Mouse (Mus musculus) liver, embryonic 15.5 days (tissue): ENCODE results near the gene Lmtk3. TPM values are rescaled to one million over a fixed set of nuclear protein-coding genes. Genes with fewer than 3 reads are reported as not detected.

Experiments
- ATAC-seq: fragments of 200-750 bp; cut with Nextera tagmentation; 2 replicates; pipeline ENCODE4 v1.8.0; 2017; ENCODE audit warnings: moderate number of reproducible peaks, mild to moderate bottlenecking, moderate library complexity; ENCODE audit not compliant: insufficient read depth
- H3K27ac ChIP-seq: fragments of 300-500 bp; sonication (generic); replicated peaks from 2 replicates; pipeline ENCODE4 v1.5.1; 2015; ENCODE audit warnings: mild to moderate bottlenecking, inconsistent platforms
- H3K27me3 ChIP-seq: fragments of 300-500 bp; sonication (generic); 2 replicates; pipeline ENCODE4 v1.6.1; 2015; ENCODE audit warnings: mild to moderate bottlenecking, inconsistent platforms
- H3K36me3 ChIP-seq: fragments of 300-500 bp; sonication (generic); replicated peaks from 2 replicates; pipeline ENCODE4 v1.6.1; 2015; ENCODE audit warnings: moderate library complexity, mild to moderate bottlenecking, inconsistent platforms
- H3K4me1 ChIP-seq: fragments of 300-500 bp; sonication (generic); replicated peaks from 2 replicates; pipeline ENCODE4 v1.6.1; 2015; ENCODE audit warnings: inconsistent platforms
- H3K4me2 ChIP-seq: fragments of 300-500 bp; sonication (generic); 2 replicates; pipeline ENCODE4 v1.6.1; 2015; ENCODE audit warnings: moderate library complexity, mild to moderate bottlenecking, inconsistent platforms
- H3K4me3 ChIP-seq: fragments of 300-500 bp; sonication (generic); replicated peaks from 2 replicates; pipeline ENCODE4 v1.5.1; 2015; ENCODE audit warnings: mild to moderate bottlenecking, inconsistent platforms
- H3K9ac ChIP-seq: fragments of 300-500 bp; sonication (generic); 2 replicates; pipeline ENCODE4 v1.6.1; 2015; ENCODE audit warnings: moderate library complexity, mild to moderate bottlenecking, inconsistent platforms
- H3K9me3 ChIP-seq: fragments of 300-500 bp; sonication (generic); replicated peaks from 2 replicates; pipeline ENCODE4 v1.6.1; 2016; ENCODE audit warnings: inconsistent platforms
- WGBS: fragments of 180-500 bp; shearing (Covaris S2); methylation state at CpG from one replicate; pipeline ENCODE4 v1.1.7; 2015; ENCODE audit warnings: mixed read lengths; ENCODE audit not compliant: insufficient replicate concordance; 5-methylcytosine and 5-hydroxymethylcytosine counted together
- polyA plus RNA-seq: library from polyadenylated mRNA; unstranded; fragments of >200 nt; fragmentation: Nextera tagmentation; extraction: Ambion mirVana; gene quantifications from 2 replicates; pipeline ENCODE4 v1.2.1, GENCODE M21; 2015

Gene Lmtk3
- polyA plus RNA-seq, 1 experiment from 2014 or later, result not detected

DNA sequence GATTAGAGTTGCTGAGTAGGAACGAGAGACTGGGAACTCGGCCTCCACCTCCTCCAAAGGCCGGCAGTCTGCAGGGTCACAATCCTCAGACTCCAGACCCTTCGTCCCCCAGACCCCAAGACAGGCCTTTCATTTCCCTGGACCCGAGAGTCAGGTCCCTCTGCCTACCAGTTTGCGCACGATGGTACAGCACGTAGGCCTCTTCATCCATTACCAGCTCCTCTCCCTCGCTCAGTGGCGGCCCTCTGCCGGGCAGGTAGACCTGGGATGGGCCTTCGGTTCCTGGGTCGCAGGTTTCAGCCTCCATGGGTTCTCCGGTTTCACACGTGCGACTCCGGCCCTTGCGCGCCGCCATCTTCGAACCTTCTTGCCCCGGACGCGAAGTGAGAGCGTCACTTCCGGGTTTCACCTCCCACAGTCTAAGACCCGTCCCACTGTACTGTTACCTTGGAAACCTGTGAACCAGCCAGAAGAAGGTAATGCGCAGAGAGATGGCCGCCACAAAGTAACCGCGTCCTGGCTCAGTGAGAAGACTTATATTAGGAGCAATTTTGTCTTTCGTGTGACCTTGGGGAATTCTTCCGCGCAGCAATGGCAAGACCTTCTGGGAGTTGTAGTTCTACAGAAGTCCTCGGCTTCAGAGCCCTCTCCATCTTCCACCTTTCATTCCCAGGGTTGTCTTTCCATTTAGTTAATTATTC is 47.0 kb downstream of the Lmtk3 start, which contains the start of gene Grwd1:
Grwd1 (minus strand) TSS at position 518 of the 701 bp plus-strand sequence.
- Histone ChIP-seq H3K36me3 (peaks cover 31% of the 10 kb centered on the region), H3K4me1 (peaks cover 39% of the 10 kb centered on the region), H3K9me3 (no peaks in the 10 kb centered on the region), H3K27ac (no peak within 1 kb of the TSS), H3K9ac (peak within 1 kb of the TSS; percentile 58), H3K4me2 (peak within 1 kb of the TSS; percentile 83), H3K27me3 (peaks cover 49% of the 10 kb centered on the region), H3K4me3 (peak within 1 kb of the TSS; percentile 79)
- WGBS, result under 1% methylated on average over 35 of the region's 35 CpGs
- ATAC-seq, result peak; percentile 72

DNA sequence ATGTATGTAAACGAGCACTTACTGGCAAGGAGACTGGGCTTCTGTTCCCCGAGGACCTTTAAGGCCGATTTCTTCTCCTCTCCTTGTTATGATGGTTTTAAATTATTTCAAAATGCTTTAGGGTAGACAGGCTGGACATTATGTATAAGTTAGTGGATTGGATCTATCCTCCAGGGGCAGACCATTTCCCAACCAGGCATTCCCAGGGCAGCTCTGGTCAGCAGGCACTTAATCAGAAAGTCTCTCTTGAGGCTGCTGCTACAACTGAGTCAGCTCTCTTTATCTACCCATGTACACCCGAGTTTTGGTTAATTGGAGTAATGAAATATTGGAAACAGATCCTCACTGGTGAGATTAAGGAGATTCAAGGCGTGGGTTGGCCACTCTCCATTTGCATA is 47.6 kb downstream of the Lmtk3 start:
- H3K9ac ChIP-seq, result 0 out of 2 replicates have a peak overlapping the region, but pooled peaks have one; percentile 58
- H3K4me1 ChIP-seq, result peaks cover 39% of the 10 kb centered on the region
- peaks cover 25% of the 10 kb centered on the region for H3K36me3 ChIP-seq
- peak overlapping the region; percentile 83 for H3K4me2 ChIP-seq
- 14% methylated on average over 5 of the region's 5 CpGs for WGBS
- ATAC-seq, result no peak
- no peaks in the 10 kb centered on the region for H3K9me3 ChIP-seq
- H3K27me3 ChIP-seq, result peaks cover 54% of the 10 kb centered on the region
- H3K27ac ChIP-seq, result no peak overlapping the region
- peak overlapping the region; percentile 79 for H3K4me3 ChIP-seq

DNA sequence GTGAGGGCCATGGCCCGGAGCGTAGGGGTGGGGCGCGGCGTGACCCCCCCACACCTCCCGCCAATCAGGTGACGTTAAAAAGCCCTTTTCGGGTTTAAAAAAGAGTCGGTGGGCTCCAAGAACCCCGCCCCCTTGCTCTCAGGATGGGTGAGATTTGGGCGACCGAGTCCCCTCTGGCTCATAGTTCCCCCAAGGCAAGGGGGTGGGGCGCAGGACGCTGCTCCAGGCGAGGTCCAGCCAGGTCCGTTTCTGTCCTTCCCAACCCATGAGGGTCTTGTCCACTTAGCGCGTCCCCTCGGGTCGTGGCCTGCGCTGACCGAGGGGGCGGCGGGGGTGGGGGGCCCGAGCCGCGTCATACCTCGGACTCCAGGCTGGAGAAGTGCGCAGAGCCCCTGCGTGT is 48.9 kb downstream of the Lmtk3 start:
- no peak overlapping the region for H3K9ac ChIP-seq
- H3K9me3 ChIP-seq, result no peaks in the 10 kb centered on the region
- H3K27ac ChIP-seq, result no peak overlapping the region
- 10% methylated on average over 30 of the region's 30 CpGs for WGBS
- H3K36me3 ChIP-seq, result peaks cover 12% of the 10 kb centered on the region
- H3K4me2 ChIP-seq, result peak overlapping the region; percentile 52
- H3K4me1 ChIP-seq, result peaks cover 39% of the 10 kb centered on the region
- H3K27me3 ChIP-seq, result peaks cover 65% of the 10 kb centered on the region
- peak overlapping the region; percentile 37 for H3K4me3 ChIP-seq
- ATAC-seq, result no peak

DNA sequence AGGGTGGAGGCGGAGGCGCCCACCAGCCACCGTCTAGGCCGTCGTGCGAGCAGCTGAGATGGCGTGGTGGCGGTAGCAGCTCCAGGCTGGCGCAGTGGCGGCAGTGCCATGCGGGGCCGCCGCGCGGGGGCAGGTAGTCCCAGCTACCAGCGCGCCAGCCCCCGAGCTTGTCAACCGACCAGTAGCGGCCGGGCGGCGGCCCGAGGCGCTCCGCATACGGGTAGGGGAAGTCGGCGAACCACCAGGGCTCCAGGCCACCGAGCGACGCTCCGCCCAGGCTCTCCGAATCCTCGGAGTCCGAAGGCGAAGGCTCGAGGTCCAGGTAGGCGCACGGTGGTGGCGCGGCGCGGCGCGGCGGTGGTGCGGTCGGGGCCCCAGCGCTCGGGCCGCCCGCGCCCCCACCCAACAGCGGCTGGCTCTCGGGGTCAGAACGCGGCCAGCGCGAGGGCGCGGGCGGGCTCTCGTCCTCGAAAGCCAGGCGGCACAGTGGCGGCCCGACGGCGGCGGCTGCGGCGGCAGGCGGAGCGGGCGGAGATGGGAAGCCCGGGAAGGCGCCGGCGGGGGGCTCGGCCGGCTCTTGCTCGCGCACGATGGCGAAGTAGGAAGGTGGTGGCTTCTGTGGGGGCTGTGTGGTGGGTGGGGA is 49.7 kb downstream of the Lmtk3 start:
- peak overlapping the region; percentile 37 for H3K4me3 ChIP-seq
- peak overlapping the region; percentile 52 for H3K4me2 ChIP-seq
- no peak for ATAC-seq
- H3K36me3 ChIP-seq, result peaks cover 4% of the 10 kb centered on the region
- peaks cover 71% of the 10 kb centered on the region for H3K27me3 ChIP-seq
- H3K27ac ChIP-seq, result no peak overlapping the region
- no peak overlapping the region for H3K9ac ChIP-seq
- no peaks in the 10 kb centered on the region for H3K9me3 ChIP-seq
- peaks cover 39% of the 10 kb centered on the region for H3K4me1 ChIP-seq
- 1% methylated on average over 86 of the region's 86 CpGs for WGBS

DNA sequence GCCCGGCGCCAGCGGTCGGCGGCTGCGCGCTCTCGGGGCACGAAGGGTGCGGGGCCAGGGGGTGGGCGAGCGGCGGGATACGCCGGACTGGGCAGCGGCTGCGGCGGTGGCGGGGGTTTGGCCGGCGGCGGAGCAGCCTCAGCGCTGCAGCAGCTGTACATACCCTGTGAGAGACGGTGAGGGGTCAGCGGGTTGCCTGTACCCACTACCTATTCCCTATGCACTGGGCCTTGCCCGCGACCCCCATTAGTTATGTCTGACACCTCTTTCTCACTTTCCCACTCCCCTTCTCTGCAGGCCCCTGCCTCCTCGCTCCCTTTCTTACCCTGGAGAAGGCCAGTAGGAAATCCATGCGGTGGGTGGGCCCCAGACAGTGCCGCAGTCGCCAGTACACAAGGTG is 50.4 kb downstream of the Lmtk3 start:
- Histone ChIP-seq H3K9me3 (no peaks in the 10 kb centered on the region), H3K27me3 (peaks cover 71% of the 10 kb centered on the region), H3K9ac (no peak overlapping the region), H3K27ac (no peak overlapping the region), H3K36me3 (no peaks in the 10 kb centered on the region; the same call in 1 of the 2 replicates), H3K4me2 (peak overlapping the region; percentile 52), H3K4me1 (peaks cover 39% of the 10 kb centered on the region), H3K4me3 (peak overlapping the region; percentile 37)
- WGBS, result 10% methylated on average over 31 of the region's 31 CpGs
- ATAC-seq, result no peak

DNA sequence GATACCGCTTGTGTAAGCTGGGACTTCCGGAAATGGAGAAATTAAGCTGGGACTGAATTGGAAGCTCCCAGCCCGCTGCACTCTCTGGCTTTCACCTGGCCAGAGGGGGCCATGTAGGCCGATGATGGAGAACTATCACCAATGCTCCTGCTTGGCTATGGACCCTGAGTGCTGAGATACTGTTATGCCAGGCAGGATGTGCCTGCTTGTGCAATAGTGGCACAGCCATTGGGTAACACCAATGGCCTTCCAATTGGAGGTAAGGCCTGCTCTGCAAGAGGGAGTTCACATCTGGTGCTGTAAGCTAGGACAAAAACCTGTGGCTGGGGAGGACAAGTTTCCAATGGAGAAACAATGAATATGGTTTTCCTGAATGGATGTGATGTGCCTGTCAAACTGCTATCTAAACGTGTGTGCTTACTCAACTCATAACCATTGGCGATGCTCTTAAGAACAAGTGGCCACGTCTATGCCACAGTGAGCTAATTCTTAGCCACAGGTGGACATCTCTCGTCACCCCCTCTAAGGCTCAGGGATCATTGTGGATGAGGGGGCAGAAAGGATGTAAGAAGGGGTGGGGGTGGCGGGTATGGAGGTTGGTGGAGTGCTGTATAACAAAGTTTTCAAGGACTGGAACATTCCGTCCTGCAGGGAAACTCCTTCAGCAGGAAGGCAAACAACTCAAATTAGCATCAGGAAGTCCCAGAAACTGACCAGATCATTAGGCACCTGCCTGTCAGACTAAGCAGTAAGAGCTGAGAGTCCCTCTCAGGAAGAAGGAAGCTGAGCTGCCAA is 59.6 kb downstream of the Lmtk3 start:
- Histone ChIP-seq H3K4me1 (no peaks in the 10 kb centered on the region), H3K4me2 (no peak overlapping the region), H3K36me3 (no peaks in the 10 kb centered on the region), H3K9me3 (no peaks in the 10 kb centered on the region), H3K27me3 (peaks cover 40% of the 10 kb centered on the region), H3K4me3 (no peak overlapping the region), H3K27ac (no peak overlapping the region), H3K9ac (no peak overlapping the region)
- WGBS, result 62% methylated on average over 10 of the region's 10 CpGs
- ATAC-seq, result no peak

DNA sequence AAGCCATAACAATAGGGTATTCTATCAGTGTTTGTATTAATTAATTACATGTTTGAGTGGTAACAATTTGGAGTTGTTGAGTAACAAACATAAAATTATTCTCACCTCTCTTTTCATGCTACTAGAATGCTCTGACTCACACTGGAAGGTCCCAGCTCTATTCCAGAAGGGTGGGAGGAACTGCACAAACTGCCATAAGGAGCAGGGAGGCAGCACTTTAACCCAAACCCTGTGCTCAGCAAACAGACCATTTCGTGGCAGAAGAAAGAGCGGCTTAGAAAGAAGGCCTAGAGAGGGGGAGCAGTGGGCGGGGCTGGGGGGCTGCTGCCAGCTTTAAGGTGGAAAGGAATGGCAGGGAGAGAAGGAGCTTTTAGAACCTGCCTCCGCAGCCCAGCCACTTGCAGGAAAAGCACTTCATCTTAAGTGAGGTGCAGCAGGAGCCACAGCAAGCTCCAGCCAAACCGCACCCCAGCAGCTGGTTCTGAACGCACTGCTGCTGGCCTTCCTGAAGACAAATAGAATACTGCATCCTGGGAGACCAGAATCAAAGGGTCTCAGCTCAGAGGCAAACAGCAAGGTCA is 65.0 kb downstream of the Lmtk3 start:
- Histone ChIP-seq H3K27me3 (peaks cover 29% of the 10 kb centered on the region), H3K36me3 (no peaks in the 10 kb centered on the region), H3K27ac (no peak overlapping the region), H3K9ac (no peak overlapping the region), H3K9me3 (no peaks in the 10 kb centered on the region), H3K4me1 (no peaks in the 10 kb centered on the region), H3K4me2 (no peak overlapping the region), H3K4me3 (no peak overlapping the region)
- 27% methylated on average over 6 of the region's 6 CpGs for WGBS
- no peak for ATAC-seq

DNA sequence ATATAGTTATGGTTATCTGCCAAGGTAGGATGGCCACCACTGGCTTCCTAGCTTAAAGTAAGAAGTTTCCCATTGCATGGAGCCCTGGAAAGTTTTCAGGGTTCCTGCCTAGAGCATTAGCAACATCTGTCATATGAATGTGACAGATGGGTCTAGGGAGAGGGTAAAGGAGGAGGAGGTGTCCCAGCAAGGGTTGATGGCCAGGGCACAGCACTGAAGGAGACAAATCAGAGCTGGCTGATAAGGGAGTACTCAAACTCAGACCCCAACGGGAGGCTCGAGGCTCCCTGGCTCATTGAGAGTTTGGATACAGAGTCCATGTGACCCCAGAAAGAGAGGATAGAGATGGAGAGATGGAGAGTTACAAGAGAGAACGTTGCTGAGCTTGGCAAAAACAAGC is 67.1 kb downstream of the Lmtk3 start:
- Histone ChIP-seq H3K27me3 (peaks cover 35% of the 10 kb centered on the region), H3K9ac (no peak overlapping the region), H3K4me2 (no peak overlapping the region), H3K36me3 (no peaks in the 10 kb centered on the region), H3K4me1 (no peaks in the 10 kb centered on the region), H3K4me3 (no peak overlapping the region), H3K27ac (no peak overlapping the region), H3K9me3 (no peaks in the 10 kb centered on the region)
- WGBS, result 35% methylated on average over 3 of the region's 3 CpGs
- ATAC-seq, result no peak

DNA sequence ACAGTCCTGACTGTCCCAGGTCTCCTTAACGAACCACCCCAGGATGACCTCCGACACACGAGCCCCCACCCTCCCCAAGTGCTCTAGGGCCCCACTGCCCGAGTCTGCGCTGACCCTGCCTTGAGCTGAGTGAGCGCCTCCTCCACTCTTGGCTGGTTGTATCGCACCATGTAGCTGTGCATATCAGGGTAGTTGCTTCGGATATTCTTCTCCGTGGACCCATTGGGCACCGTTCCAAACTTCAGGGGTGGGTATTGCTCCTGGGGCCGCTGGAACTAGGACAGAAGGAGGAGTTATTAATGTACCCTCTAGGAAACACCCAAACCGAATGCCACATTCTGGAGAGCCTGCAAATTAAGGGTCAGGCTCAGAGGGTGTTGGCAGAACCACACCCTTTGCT is 69.6 kb downstream of the Lmtk3 start:
- Histone ChIP-seq H3K27ac (no peak overlapping the region), H3K4me2 (no peak overlapping the region), H3K36me3 (no peaks in the 10 kb centered on the region), H3K4me3 (no peak overlapping the region), H3K9ac (no peak overlapping the region), H3K4me1 (peaks cover 7% of the 10 kb centered on the region; the same call in 1 of the 2 replicates), H3K27me3 (peaks cover 54% of the 10 kb centered on the region), H3K9me3 (no peaks in the 10 kb centered on the region)
- ATAC-seq, result no peak
- 73% methylated on average over 12 of the region's 12 CpGs for WGBS
